Mouse (Mus musculus) megakaryocyte-erythroid progenitor cell, adult 5 weeks (primary cell): ENCODE measurements around the gene Mrpl22. TPM values are rescaled to one million over a fixed set of nuclear protein-coding genes. Genes with fewer than 3 reads are reported as not detected.

Experiments used
- polyA plus RNA-seq: library from polyadenylated mRNA; stranded (reverse); fragments of >175 nt; gene quantifications from 2 replicates; pipeline ENCODE4 v1.2.3, GENCODE M21; 2012

Mrpl22 gene
- polyA plus RNA-seq: 16.1 and 17.4 TPM in 2 replicates

GRCm38 (mm10) chr11:58171459-58172091, at the start of gene Mrpl22:
Gene Mrpl22, plus strand, starts transcription at chr11:58171661.

GRCm38 (mm10) chr11:58168167-58168915, 3.1 kb upstream of the Mrpl22 start, which contains the start of gene Gemin5:
Gene Gemin5, minus strand, starts transcription at chr11:58168539.

GRCm38 (mm10) chr11:58199229-58200037, 28.0 kb downstream of the Mrpl22 start, which contains the start of the genes Igtp and Irgm2:
Gene Igtp, plus strand, starts transcription at chr11:58199556.
Gene Irgm2, plus strand, starts transcription at chr11:58199618.

Other genes starting within 250 kb of the Mrpl22 start
- gene Larp1, start 162.6 kb upstream of the Mrpl22 start, polyA plus RNA-seq: 109 and 122 TPM in 2 replicates
- not detected in 2 replicates for gene Gm12248, start 78.5 kb upstream of the Mrpl22 start, polyA plus RNA-seq
- gene Cnot8, start 67.5 kb upstream of the Mrpl22 start, polyA plus RNA-seq: 5.4 and 6.3 TPM in 2 replicates
- gene Gemin5, start 3.1 kb upstream of the Mrpl22 start, polyA plus RNA-seq: 9.0 and 9.5 TPM in 2 replicates
- gene Igtp, start 27.9 kb downstream of the Mrpl22 start, polyA plus RNA-seq: 1.1 and 2.1 TPM in 2 replicates
- 0.13 and 0.37 TPM in 2 replicates for gene Irgm2, start 28.0 kb downstream of the Mrpl22 start, polyA plus RNA-seq
- 1.3 and 1.8 TPM in 2 replicates for gene 4930438A08Rik, start 103.1 kb downstream of the Mrpl22 start, polyA plus RNA-seq
- 21.9 and 27.0 TPM in 2 replicates for gene Zfp692, start 135.4 kb downstream of the Mrpl22 start, polyA plus RNA-seq
- gene Zfp672, start 158.7 kb downstream of the Mrpl22 start, polyA plus RNA-seq: 7.8 and 11.3 TPM in 2 replicates
- gene Sh3bp5l, start 159.1 kb downstream of the Mrpl22 start, polyA plus RNA-seq: 18.6 and 19.5 TPM in 2 replicates
- not detected in 2 replicates for gene Lypd8, start 207.4 kb downstream of the Mrpl22 start, polyA plus RNA-seq
- gene 1810065E05Rik, start 249.4 kb downstream of the Mrpl22 start, polyA plus RNA-seq: not detected in 2 replicates